Mouse (Mus musculus): ENCODE results near the gene Cmip. TPM values are rescaled to one million over a fixed set of nuclear protein-coding genes. Genes with fewer than 3 reads are reported as not detected.
A peak's percentile ranks its signal among the peaks of the same experiment; 100 is the strongest.

Gene Cmip
- polyA plus RNA-seq, 1 experiment from 2014 or later = 6.7 TPM

DNA sequence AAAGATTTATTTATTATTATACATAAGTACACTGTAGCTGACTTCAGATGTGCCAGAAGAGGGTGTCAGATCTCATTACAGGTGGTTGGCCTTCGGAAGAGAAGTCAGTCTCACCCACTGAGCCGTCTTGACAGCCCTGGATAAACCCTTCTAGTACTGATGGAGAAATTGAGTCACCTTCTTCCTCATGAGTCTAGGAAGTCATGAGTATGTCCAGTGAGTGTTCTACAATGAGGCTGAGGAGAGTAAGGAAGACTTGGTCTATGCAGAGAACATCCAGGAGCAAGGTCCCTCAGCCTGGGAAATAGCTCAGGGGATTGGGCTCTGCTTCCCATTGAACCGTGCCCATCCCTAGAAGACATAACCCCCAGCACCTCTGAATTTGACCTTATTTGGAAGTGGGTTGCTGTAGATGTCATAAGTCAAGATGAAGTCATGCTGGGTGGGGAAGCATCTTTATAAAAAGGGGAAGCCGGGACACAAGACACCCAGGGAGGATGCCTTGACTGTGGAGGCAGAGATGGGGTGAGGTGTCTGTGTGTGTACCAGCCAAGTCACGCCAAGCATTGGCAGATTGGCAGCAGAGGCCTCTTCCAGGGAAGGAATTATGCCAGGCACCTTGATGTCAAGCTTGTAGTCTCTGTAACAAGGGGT, 15.9 kb upstream of the Cmip start:
- Histone ChIP-seq H3K4me2 (no peak overlapping the region), H3K9ac (no peak overlapping the region), H3K4me3 (replicated peaks) (no peak overlapping the region), H3K27me3 (no peaks in the 10 kb centered on the region), H3K9me3 (replicated peaks) (no peaks in the 10 kb centered on the region), H3K36me3 (no peaks in the 10 kb centered on the region), H3K27ac (no peak overlapping the region), H3K4me1 (replicated peaks) (no peaks in the 10 kb centered on the region)
- DNase-seq = no peak
- ATAC-seq (ENCODE audit: low read depth) = no peak
- WGBS (ENCODE audit: insufficient replicate concordance) = 50% methylated on average over 5 of the region's 5 CpGs

DNA sequence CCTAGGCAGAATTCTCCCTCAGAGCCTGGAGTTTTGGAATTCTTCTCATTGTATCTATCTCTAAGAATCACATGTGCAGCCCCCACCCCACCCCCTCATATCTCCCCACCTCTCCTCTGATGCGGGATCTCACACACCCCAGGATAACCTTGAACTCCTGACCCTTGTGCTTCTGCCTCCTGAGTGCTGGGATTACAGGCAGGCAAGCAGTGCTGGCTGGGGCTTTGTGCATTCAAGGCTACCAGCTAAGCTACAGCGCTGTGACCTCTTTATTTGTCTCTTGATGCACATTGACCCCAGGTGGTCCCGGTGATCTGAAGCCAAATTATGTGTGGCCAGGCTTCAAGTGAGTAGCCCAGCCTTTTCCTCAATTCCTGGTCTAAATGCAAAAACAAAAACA, 15.0 kb upstream of the Cmip start:
- H3K27ac ChIP-seq = no peak overlapping the region
- 46% methylated on average over 3 of the region's 3 CpGs for WGBS (ENCODE audit: insufficient replicate concordance)
- H3K36me3 ChIP-seq = no peaks in the 10 kb centered on the region

DNA sequence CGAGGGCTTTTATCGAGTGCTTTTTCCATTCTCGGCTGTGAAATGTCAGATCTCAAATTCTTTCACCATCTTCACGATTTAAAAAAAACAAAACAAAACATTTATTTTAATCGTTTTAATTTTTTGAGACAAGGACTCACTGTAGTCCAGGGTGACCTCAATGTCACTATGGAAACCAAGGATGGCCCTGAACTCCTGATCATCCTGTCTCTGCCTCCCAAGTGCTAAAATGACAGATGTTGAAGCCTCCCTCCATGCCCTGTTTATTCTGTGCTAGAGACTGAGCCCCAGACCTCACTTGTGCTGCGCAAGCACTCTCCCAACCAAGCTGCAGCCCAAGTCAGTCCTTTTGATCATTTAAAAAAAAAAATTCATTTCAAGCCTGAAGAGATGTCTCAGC, 14.6 kb upstream of the Cmip start:
- no peak overlapping the region for H3K27ac ChIP-seq
- no peaks in the 10 kb centered on the region for H3K9me3 ChIP-seq (replicated peaks)
- WGBS (ENCODE audit: insufficient replicate concordance) = 72% methylated on average over 6 of the region's 6 CpGs
- no peaks in the 10 kb centered on the region for H3K36me3 ChIP-seq
- no peak overlapping the region for H3K4me2 ChIP-seq
- H3K9ac ChIP-seq = no peak overlapping the region
- no peak overlapping the region for H3K4me3 ChIP-seq (replicated peaks)
- DNase-seq (no peak), ATAC-seq (ENCODE audit: low read depth) (no peak)
- H3K4me1 ChIP-seq (replicated peaks) = no peaks in the 10 kb centered on the region
- H3K27me3 ChIP-seq = no peaks in the 10 kb centered on the region

More for the DNA sequence above, 15.0 kb upstream of the Cmip start:
- DNase-seq = no peak
- H3K9ac ChIP-seq = no peak overlapping the region
- H3K4me2 ChIP-seq = no peak overlapping the region
- no peaks in the 10 kb centered on the region for H3K9me3 ChIP-seq (replicated peaks)
- ATAC-seq (ENCODE audit: low read depth) = no peak
- H3K4me1 ChIP-seq (replicated peaks) = no peaks in the 10 kb centered on the region
- H3K4me3 ChIP-seq (replicated peaks) = no peak overlapping the region
- H3K27me3 ChIP-seq = no peaks in the 10 kb centered on the region

DNA sequence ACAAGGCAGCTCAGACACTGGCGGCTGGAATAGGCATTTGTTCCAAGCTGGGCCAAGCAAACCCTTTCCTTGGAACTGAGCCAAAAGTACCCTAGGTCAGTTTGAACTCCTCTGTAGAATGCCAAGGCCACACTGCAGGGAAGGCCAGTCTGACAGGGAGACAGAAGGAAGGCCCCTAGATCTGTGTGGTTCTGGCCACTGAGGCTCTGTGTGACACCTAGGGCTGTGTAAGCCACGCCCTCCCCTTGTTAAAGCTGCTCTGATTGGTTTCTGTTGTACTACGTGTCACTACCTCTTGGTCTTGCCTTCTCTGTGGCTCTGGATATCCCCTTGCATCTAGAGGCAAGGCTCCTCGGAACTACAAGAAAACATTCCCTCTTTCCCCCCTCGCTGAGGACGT, 12.3 kb upstream of the Cmip start:
- no peaks in the 10 kb centered on the region for H3K27me3 ChIP-seq
- no peaks in the 10 kb centered on the region for H3K9me3 ChIP-seq (replicated peaks)
- ATAC-seq (ENCODE audit: low read depth) = peak; percentile 57; the same call in 1 of the 2 replicates
- no peak overlapping the region for H3K4me3 ChIP-seq (replicated peaks)
- no peak for DNase-seq
- H3K9ac ChIP-seq = no peak overlapping the region
- H3K4me2 ChIP-seq = no peak overlapping the region
- peaks cover 9% of the 10 kb centered on the region for H3K4me1 ChIP-seq (replicated peaks)
- 46% methylated on average over 6 of the region's 6 CpGs for WGBS (ENCODE audit: insufficient replicate concordance)
- no peaks in the 10 kb centered on the region for H3K36me3 ChIP-seq
- H3K27ac ChIP-seq = no peak overlapping the region

DNA sequence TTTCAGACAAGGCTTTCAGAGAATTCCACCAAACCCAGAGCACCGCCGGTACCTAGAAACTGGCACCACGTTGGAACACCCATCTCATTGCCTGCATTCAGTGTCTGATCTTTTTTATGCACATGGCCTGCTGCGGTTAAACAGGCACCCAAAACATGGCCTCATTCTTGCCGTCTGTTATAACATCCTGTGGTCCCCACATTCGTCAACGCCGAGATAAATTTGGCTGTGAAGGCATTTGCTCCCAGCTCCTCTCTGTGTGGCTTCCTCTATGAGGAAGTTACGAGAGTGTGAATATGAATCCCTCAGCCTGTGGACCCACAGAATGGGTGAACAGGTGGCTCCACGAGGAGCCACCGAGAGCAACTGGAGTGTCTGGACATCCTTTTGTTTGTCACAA, 8.5 kb upstream of the Cmip start:
- WGBS (ENCODE audit: insufficient replicate concordance) = 27% methylated on average over 11 of the region's 11 CpGs

DNA sequence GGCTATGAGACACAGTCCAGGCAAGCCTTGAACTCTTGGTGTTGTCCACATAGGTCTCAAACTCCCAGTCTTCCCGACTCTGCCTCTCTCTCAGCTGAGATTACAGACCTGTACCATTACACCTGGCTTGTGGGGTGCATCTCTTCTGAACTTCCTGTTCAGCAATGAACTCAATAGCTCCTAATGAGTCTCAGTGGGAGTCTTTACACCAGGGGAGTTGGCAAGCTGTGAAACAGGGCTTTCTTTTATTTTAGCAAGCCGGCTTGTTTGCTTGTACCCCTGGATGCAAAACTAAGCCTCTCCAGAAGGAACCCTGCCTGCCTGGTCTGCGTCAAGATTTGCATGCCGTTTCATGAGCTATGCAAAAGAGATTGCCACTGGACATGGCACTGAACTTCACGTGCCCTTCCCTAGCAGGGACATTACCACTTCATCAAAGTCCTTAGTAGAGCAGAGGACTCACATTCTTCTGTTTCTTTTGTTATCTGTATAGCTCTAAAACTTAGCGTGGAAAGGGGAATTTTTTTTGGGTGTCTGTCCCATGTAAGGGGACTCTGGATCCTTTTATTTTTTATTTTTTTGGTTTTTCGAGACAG, 5.7 kb upstream of the Cmip start:
- Histone ChIP-seq H3K4me2 (no peak overlapping the region), H3K27me3 (no peaks in the 10 kb centered on the region), H3K4me1 (replicated peaks) (peaks cover 29% of the 10 kb centered on the region), H3K36me3 (no peaks in the 10 kb centered on the region), H3K9me3 (replicated peaks) (peaks cover 4% of the 10 kb centered on the region; the same call in 1 of the 2 replicates), H3K4me3 (replicated peaks) (no peak overlapping the region), H3K9ac (no peak overlapping the region), H3K27ac (no peak overlapping the region)
- no peak for DNase-seq
- WGBS (ENCODE audit: insufficient replicate concordance) = 54% methylated on average over 7 of the region's 7 CpGs
- no peak for ATAC-seq (ENCODE audit: low read depth)

More for the DNA sequence above, 8.5 kb upstream of the Cmip start:
- peaks cover 14% of the 10 kb centered on the region for H3K4me1 ChIP-seq (replicated peaks)
- H3K9ac ChIP-seq = no peak overlapping the region
- H3K4me3 ChIP-seq (replicated peaks) = no peak overlapping the region
- H3K27ac ChIP-seq = no peak overlapping the region
- peaks cover 4% of the 10 kb centered on the region; the same call in 1 of the 2 replicates for H3K9me3 ChIP-seq (replicated peaks)
- ATAC-seq (ENCODE audit: low read depth) (no peak), DNase-seq (no peak)
- no peaks in the 10 kb centered on the region for H3K36me3 ChIP-seq
- H3K27me3 ChIP-seq = no peaks in the 10 kb centered on the region
- H3K4me2 ChIP-seq = no peak overlapping the region

DNA sequence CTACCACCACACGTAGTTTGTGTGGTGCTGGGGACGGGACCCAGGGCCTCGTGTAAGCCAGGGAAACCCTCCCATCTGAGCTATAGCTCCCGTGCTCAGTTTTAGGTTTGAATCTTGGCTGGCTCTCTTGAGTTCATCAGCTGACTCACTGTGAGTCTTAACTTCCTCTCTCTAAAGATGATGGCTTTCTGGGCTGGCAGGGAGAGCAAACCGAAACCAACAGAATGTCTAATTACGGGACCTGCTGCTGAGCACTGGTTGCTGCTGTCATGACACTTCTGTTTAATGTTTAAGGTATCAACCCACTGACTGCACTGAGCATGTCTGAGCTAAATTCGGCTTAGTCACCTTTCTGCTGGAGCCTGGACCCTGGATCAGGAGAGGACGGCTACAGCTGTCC, 4.2 kb upstream of the Cmip start:
- Histone ChIP-seq H3K27ac (no peak overlapping the region), H3K4me1 (replicated peaks) (peaks cover 30% of the 10 kb centered on the region), H3K9me3 (replicated peaks) (peaks cover 4% of the 10 kb centered on the region; the same call in 1 of the 2 replicates), H3K4me2 (no peak overlapping the region), H3K9ac (no peak overlapping the region), H3K4me3 (replicated peaks) (no peak overlapping the region), H3K36me3 (no peaks in the 10 kb centered on the region), H3K27me3 (no peaks in the 10 kb centered on the region)
- DNase-seq = no peak
- ATAC-seq (ENCODE audit: low read depth) = no peak
- 84% methylated on average over 8 of the region's 8 CpGs for WGBS (ENCODE audit: insufficient replicate concordance)

DNA sequence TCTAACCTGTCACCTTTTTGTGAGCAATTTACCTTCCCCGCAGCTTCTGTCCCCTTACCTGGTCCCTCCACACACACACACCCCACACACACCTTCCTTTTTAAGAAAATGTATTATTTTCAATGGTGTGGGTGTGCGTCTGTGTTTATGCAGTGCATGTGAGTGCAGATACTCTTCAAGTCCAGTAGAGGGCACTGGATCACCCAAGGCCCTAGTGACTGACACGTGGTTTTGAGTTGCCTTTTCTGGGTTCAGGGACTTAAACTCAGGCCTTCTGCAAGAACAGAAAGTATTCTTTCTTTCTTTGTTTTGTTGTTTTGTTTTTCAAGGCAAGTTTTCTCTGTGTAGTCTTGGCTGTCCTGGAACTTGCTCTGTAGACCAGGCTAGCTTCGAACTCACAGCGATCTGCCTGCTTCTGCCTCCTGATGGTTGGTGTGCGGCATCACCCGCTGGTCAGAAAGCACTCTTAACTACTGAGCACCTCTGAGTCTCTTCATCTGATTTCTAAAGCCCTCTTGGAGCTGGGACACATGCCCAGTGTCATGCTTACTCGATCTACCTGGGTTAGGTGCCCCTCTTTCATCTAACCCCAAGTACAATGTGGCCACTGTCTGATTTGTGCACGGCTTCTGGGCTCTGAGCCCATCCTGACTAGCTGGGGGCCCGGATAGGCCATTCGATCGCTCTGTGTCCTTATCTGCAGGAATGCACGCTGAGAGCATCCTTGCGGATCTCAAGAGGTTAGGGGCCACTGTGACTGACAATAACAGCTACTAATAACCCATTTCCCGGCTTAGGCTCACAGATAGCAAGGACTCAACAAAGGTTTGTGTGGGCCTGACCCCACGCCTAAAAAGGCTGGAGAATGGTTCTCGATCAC, 3.2 kb upstream of the Cmip start:
- H3K4me3 ChIP-seq (replicated peaks) = no peak overlapping the region
- H3K9me3 ChIP-seq (replicated peaks) = peaks cover 4% of the 10 kb centered on the region; the same call in 1 of the 2 replicates
- no peak overlapping the region for H3K9ac ChIP-seq
- no peak overlapping the region for H3K4me2 ChIP-seq
- ATAC-seq (ENCODE audit: low read depth) (no peak), DNase-seq (no peak)
- no peak overlapping the region for H3K27ac ChIP-seq
- no peaks in the 10 kb centered on the region for H3K36me3 ChIP-seq
- H3K27me3 ChIP-seq = no peaks in the 10 kb centered on the region
- H3K4me1 ChIP-seq (replicated peaks) = peaks cover 30% of the 10 kb centered on the region
- 75% methylated on average over 17 of the region's 17 CpGs for WGBS (ENCODE audit: insufficient replicate concordance)

DNA sequence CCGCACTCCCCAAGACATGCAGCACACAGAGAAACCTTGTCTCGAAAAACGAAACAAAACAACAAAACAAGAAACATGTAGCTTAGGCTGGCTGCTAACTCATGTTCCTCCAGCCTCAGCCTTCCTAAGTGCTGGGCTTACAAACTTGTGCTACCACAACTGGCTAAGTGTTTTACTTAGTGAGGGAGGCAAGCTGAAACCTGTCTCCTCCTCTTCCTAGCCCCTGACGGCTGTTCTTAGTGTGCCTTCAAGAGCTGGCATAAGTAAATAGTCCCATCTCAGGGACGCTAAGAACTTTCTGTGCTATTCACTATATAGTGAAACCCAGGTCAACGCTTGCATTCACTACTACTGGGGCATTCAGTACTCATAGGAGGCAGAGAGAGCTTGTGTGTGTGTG, 2.4 kb upstream of the Cmip start:
- DNase-seq (no peak), ATAC-seq (ENCODE audit: low read depth) (no peak)
- WGBS (ENCODE audit: insufficient replicate concordance) = 81% methylated on average over 6 of the region's 6 CpGs
- Histone ChIP-seq H3K4me1 (replicated peaks) (peaks cover 38% of the 10 kb centered on the region), H3K27ac (no peak overlapping the region; the same call in 1 of the 2 replicates), H3K4me3 (replicated peaks) (no peak overlapping the region), H3K9me3 (replicated peaks) (peaks cover 4% of the 10 kb centered on the region; the same call in 1 of the 2 replicates), H3K4me2 (no peak overlapping the region), H3K27me3 (no peaks in the 10 kb centered on the region), H3K9ac (no peak overlapping the region), H3K36me3 (no peaks in the 10 kb centered on the region)

DNA sequence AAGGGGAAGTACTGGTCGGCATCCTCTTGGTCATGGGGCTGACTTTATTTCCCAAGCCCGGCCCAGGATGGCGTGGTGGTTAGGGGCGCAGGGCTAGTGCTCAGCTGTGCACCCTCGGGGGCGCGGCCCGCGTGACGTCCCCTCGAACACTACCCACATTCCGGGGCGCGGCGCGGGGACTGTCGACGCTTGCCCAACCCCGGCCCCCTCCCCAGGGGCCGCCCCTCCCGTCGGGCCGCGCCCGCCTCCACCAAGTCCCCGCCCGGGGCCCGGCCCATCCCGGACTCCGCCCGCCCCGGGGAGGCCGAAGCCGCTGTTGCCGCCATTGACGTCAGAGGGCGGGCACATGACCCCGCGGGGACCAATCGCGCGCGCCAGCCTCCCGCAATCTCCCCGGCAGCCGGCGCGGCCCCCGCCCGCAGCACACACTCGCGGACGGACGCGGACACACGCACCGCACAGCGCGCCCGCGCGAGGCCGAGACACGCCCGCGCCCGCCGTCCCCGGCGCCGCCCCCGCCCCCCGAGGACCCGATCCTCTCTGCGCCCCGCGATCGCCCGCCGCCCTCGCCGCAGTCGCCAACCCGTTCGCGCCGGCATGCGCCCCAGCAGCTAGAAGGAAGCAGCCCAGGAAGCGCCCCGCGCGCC, 449 bp upstream of the Cmip start:
- Histone ChIP-seq H3K36me3 (no peaks in the 10 kb centered on the region), H3K4me1 (replicated peaks) (peaks cover 57% of the 10 kb centered on the region), H3K27me3 (no peaks in the 10 kb centered on the region), H3K4me2 (peak overlapping the region; percentile 96), H3K9me3 (replicated peaks) (peaks cover 4% of the 10 kb centered on the region; the same call in 1 of the 2 replicates), H3K4me3 (replicated peaks) (peak overlapping the region; percentile 98), H3K27ac (peak overlapping the region; percentile 89), H3K9ac (peak overlapping the region; percentile 98)
- under 1% methylated on average over 55 of the region's 92 CpGs for WGBS (ENCODE audit: insufficient replicate concordance)
- DNase-seq (peak; percentile 93), ATAC-seq (ENCODE audit: low read depth) (peak; percentile 91)
